Mouse (Mus musculus): ENCODE measurements around the gene Dstyk.

DNA sequence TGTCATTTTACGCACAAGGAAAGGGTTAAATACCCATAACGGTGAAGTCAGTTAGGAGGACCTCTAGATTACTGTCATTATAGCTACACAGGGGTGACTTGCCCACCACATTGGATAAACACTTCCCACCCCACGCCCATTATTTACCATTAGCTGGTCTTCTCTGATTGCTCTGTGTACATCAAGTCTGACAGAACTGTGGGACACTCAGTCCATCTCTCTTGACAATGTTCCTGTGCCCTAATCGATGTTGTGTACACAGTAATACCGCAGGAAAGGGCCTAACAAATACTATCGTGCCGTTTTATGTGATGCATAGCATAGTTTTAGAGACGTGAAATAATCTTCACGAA, 59.2 kb downstream of the Dstyk start:
- TF ChIP-seq CTCF (IDR thresholded peaks at IDR 0.05) (no peak), EP300 (IDR thresholded peaks at IDR 0.05) (no peak)
